Mouse (Mus musculus): Measurements from ENCODE around the gene Olfr1200. TPM values are rescaled to one million over a fixed set of nuclear protein-coding genes. Genes with fewer than 3 reads are reported as not detected.

The Olfr1200 gene
- total and polyA plus RNA-seq, 3 experiments = 0.38 TPM; not detected in 2

- no peaks in the 10 kb centered on the region for H3K4me1 ChIP-seq (ENCODE audit: insufficient read depth, low read depth, low read length)
- no peaks in the 10 kb centered on the region for H3K36me3 ChIP-seq (replicated peaks)
- ATAC-seq (ENCODE audit: extremely low read depth, insufficient number of reproducible peaks, low FRiP score, poor library complexity, severe bottlenecking) (no peak), DNase-seq (ENCODE audit: low spot score) (no peak)
- no peaks in the 10 kb centered on the region for H3K27me3 ChIP-seq (ENCODE audit: insufficient read depth, low read length)
- H3K9me3 ChIP-seq (replicated peaks) = no peaks in the 10 kb centered on the region
- TF ChIP-seq POLR2AphosphoS5 (IDR thresholded peaks at IDR 0.05; ENCODE audit: insufficient replicate concordance, low read depth, low read length) (no peak), GATA1 (IDR thresholded peaks at IDR 0.05; ENCODE audit: borderline replicate concordance, low read length) (no peak), TAL1 (conservative IDR thresholded peaks at IDR 0.05; ENCODE audit: low read depth, low read length) (no peak), CTCF (IDR thresholded peaks at IDR 0.05; ENCODE audit: low read depth, low read length) (no peak), GATA2 (IDR thresholded peaks at IDR 0.05; ENCODE audit: borderline replicate concordance, low read depth, low read length) (no peak)
- H3K4me3 ChIP-seq (ENCODE audit: low read depth, low read length) = no peak within 1 kb of the TSS
These were observed 38.0 kb downstream of the Olfr1200 start, which contains the start of gene Olfr1197 for GRCm38 (mm10) chr2:88732266-88732665. TSS of gene Olfr1197 (minus strand) at chr2:88732366.

Other genes starting within 250 kb of the Olfr1200 start
Only the 20 nearest of the 23 such genes appear.
- gene Olfr1188, start 213.6 kb downstream of the Olfr1200 start, total RNA-seq (2014; fragmentation: Nextera tagmentation) = not detected in 2 replicates
- 0.17 and 0.27 TPM in 2 replicates for gene Olfr1188, start 213.6 kb downstream of the Olfr1200 start, total RNA-seq (2017)
- gene Olfr1188, start 213.6 kb downstream of the Olfr1200 start, polyA plus RNA-seq (2012) = not detected in 2 replicates
- not detected in 2 replicates for gene Olfr1189, start 184.0 kb downstream of the Olfr1200 start, total RNA-seq (2014; fragmentation: Nextera tagmentation)
- 0.06 and 0.16 TPM in 2 replicates for gene Olfr1189, start 184.0 kb downstream of the Olfr1200 start, total RNA-seq (2017)
- not detected in 2 replicates for gene Olfr1189, start 184.0 kb downstream of the Olfr1200 start, polyA plus RNA-seq (2012)
- not detected in 2 replicates for gene Olfr1191-ps1, start 129.9 kb downstream of the Olfr1200 start, total RNA-seq (2014; fragmentation: Nextera tagmentation)
- 0.05 TPM in 1 of 2 replicates, not detected in the other for gene Olfr1191-ps1, start 129.9 kb downstream of the Olfr1200 start, total RNA-seq (2017)
- not detected in 2 replicates for gene Olfr1191-ps1, start 129.9 kb downstream of the Olfr1200 start, polyA plus RNA-seq (2012)
- gene Olfr1192-ps1, start 122.0 kb downstream of the Olfr1200 start, total RNA-seq (2014; fragmentation: Nextera tagmentation) = not detected in 2 replicates
- 0.12 and 0.27 TPM in 2 replicates for gene Olfr1192-ps1, start 122.0 kb downstream of the Olfr1200 start, total RNA-seq (2017)
- not detected in 2 replicates for gene Olfr1192-ps1, start 122.0 kb downstream of the Olfr1200 start, polyA plus RNA-seq (2012)
- gene Olfr1193, start 94.9 kb downstream of the Olfr1200 start, total RNA-seq (2014; fragmentation: Nextera tagmentation) = not detected in 2 replicates
- 0.12 and 0.55 TPM in 2 replicates for gene Olfr1193, start 94.9 kb downstream of the Olfr1200 start, total RNA-seq (2017)
- gene Olfr1193, start 94.9 kb downstream of the Olfr1200 start, polyA plus RNA-seq (2012) = not detected in 2 replicates
- gene Olfr1195, start 81.3 kb downstream of the Olfr1200 start, total RNA-seq (2014; fragmentation: Nextera tagmentation) = not detected in 2 replicates
- gene Olfr1195, start 81.3 kb downstream of the Olfr1200 start, total RNA-seq (2017) = not detected in 2 replicates
- not detected in 2 replicates for gene Olfr1195, start 81.3 kb downstream of the Olfr1200 start, polyA plus RNA-seq (2012)
- gene Olfr1196, start 65.9 kb downstream of the Olfr1200 start, total RNA-seq (2014; fragmentation: Nextera tagmentation) = not detected in 2 replicates
- gene Olfr1196, start 65.9 kb downstream of the Olfr1200 start, total RNA-seq (2017) = 0.06 and 0.11 TPM in 2 replicates
- not detected in 2 replicates for gene Olfr1196, start 65.9 kb downstream of the Olfr1200 start, polyA plus RNA-seq (2012)
- not detected in 2 replicates for gene Olfr1197, start 38.1 kb downstream of the Olfr1200 start, total RNA-seq (2014; fragmentation: Nextera tagmentation)
- gene Olfr1197, start 38.1 kb downstream of the Olfr1200 start, total RNA-seq (2017) = 0.05 TPM in 1 of 2 replicates, not detected in the other
- gene Olfr1197, start 38.1 kb downstream of the Olfr1200 start, polyA plus RNA-seq (2012) = not detected in 2 replicates
- not detected in 2 replicates for gene Olfr1198, start 19.1 kb downstream of the Olfr1200 start, total RNA-seq (2014; fragmentation: Nextera tagmentation)
- 0.05 TPM in 1 of 2 replicates, not detected in the other for gene Olfr1198, start 19.1 kb downstream of the Olfr1200 start, total RNA-seq (2017)
- not detected in 2 replicates for gene Olfr1198, start 19.1 kb downstream of the Olfr1200 start, polyA plus RNA-seq (2012)
- gene Olfr1199, start 10.0 kb downstream of the Olfr1200 start, total RNA-seq (2014; fragmentation: Nextera tagmentation) = not detected in 2 replicates
- 0.11 TPM in 1 of 2 replicates, not detected in the other for gene Olfr1199, start 10.0 kb downstream of the Olfr1200 start, total RNA-seq (2017)
- gene Olfr1199, start 10.0 kb downstream of the Olfr1200 start, polyA plus RNA-seq (2012) = not detected in 2 replicates
- gene Olfr1201, start 22.5 kb upstream of the Olfr1200 start, total RNA-seq (2014; fragmentation: Nextera tagmentation) = not detected in 2 replicates
- 0.11 and 0.17 TPM in 2 replicates for gene Olfr1201, start 22.5 kb upstream of the Olfr1200 start, total RNA-seq (2017)
- gene Olfr1201, start 22.5 kb upstream of the Olfr1200 start, polyA plus RNA-seq (2012) = not detected in 2 replicates
- gene Olfr1202, start 44.0 kb upstream of the Olfr1200 start, total RNA-seq (2014; fragmentation: Nextera tagmentation) = not detected in 2 replicates
- gene Olfr1202, start 44.0 kb upstream of the Olfr1200 start, total RNA-seq (2017) = 0.06 and 0.11 TPM in 2 replicates
- gene Olfr1202, start 44.0 kb upstream of the Olfr1200 start, polyA plus RNA-seq (2012) = not detected in 2 replicates
- gene Olfr1205, start 59.2 kb upstream of the Olfr1200 start, total RNA-seq (2014; fragmentation: Nextera tagmentation) = not detected in 2 replicates
- gene Olfr1205, start 59.2 kb upstream of the Olfr1200 start, total RNA-seq (2017) = 0.05 TPM in 1 of 2 replicates, not detected in the other
- gene Olfr1205, start 59.2 kb upstream of the Olfr1200 start, polyA plus RNA-seq (2012) = not detected in 2 replicates
- gene Olfr1204, start 78.8 kb upstream of the Olfr1200 start, total RNA-seq (2014; fragmentation: Nextera tagmentation) = not detected in 2 replicates
- gene Olfr1204, start 78.8 kb upstream of the Olfr1200 start, total RNA-seq (2017) = 0.06 and 0.11 TPM in 2 replicates
- gene Olfr1204, start 78.8 kb upstream of the Olfr1200 start, polyA plus RNA-seq (2012) = not detected in 2 replicates
- not detected in 2 replicates for gene Olfr1206, start 92.7 kb upstream of the Olfr1200 start, total RNA-seq (2014; fragmentation: Nextera tagmentation)
- gene Olfr1206, start 92.7 kb upstream of the Olfr1200 start, total RNA-seq (2017) = 0.16 TPM in 1 of 2 replicates, not detected in the other
- gene Olfr1206, start 92.7 kb upstream of the Olfr1200 start, polyA plus RNA-seq (2012) = not detected in 2 replicates
- gene Olfr1208, start 131.8 kb upstream of the Olfr1200 start, total RNA-seq (2014; fragmentation: Nextera tagmentation) = not detected in 2 replicates
- gene Olfr1208, start 131.8 kb upstream of the Olfr1200 start, total RNA-seq (2017) = 0.11 and 0.17 TPM in 2 replicates
- not detected in 2 replicates for gene Olfr1208, start 131.8 kb upstream of the Olfr1200 start, polyA plus RNA-seq (2012)
- not detected in 2 replicates for gene Olfr1209, start 144.7 kb upstream of the Olfr1200 start, total RNA-seq (2014; fragmentation: Nextera tagmentation)
- 0.05 TPM in 1 of 2 replicates, not detected in the other for gene Olfr1209, start 144.7 kb upstream of the Olfr1200 start, total RNA-seq (2017)
- 0.07 TPM in 1 of 2 replicates, not detected in the other for gene Olfr1209, start 144.7 kb upstream of the Olfr1200 start, polyA plus RNA-seq (2012)
- not detected in 2 replicates for gene Olfr1211, start 167.6 kb upstream of the Olfr1200 start, total RNA-seq (2014; fragmentation: Nextera tagmentation)
- 0.05 TPM in 1 of 2 replicates, not detected in the other for gene Olfr1211, start 167.6 kb upstream of the Olfr1200 start, total RNA-seq (2017)
- gene Olfr1211, start 167.6 kb upstream of the Olfr1200 start, polyA plus RNA-seq (2012) = not detected in 2 replicates
- gene Olfr1212, start 183.5 kb upstream of the Olfr1200 start, total RNA-seq (2014; fragmentation: Nextera tagmentation) = not detected in 2 replicates
- gene Olfr1212, start 183.5 kb upstream of the Olfr1200 start, total RNA-seq (2017) = 0.06 and 0.55 TPM in 2 replicates
- not detected in 2 replicates for gene Olfr1212, start 183.5 kb upstream of the Olfr1200 start, polyA plus RNA-seq (2012)
- gene Gm13762, start 209.8 kb upstream of the Olfr1200 start, total RNA-seq (2014; fragmentation: Nextera tagmentation) = not detected in 2 replicates
- gene Gm13762, start 209.8 kb upstream of the Olfr1200 start, total RNA-seq (2017) = 0.17 TPM in 1 of 2 replicates, not detected in the other
- gene Gm13762, start 209.8 kb upstream of the Olfr1200 start, polyA plus RNA-seq (2012) = not detected in 2 replicates

Measured in G1E (cell line).